Mouse (Mus musculus): ENCODE results near the gene Emp1. TPM values are rescaled to one million over a fixed set of nuclear protein-coding genes. Genes with fewer than 3 reads are reported as not detected.

Gene Emp1
- polyA plus RNA-seq, 1 experiment from 2014 or later: 28.8 TPM

DNA sequence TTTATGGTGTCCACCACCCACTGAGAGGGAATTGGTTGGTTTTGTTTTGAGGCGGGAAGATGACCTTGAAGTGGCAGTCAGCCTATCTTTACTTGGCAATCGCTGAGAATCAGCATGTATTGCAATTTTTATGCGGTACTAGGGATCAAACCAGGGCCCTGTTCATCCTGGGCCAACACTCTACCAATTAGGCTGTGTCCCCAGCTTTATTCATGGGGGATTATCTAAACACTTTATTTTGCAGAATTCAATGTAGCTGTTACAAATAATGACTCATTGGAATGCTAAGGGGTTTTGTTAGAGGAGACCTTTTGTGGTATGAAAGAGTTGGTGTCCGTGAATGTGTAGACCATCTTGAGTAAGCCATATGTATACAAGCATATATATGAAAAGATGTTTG lies 9.8 kb upstream of the Emp1 start:
- Histone ChIP-seq H3K27ac (ENCODE audit: low read length) (no peak overlapping the region), H3K4me3 (ENCODE audit: low read depth, low read length) (no peak overlapping the region), H3K9me3 (ENCODE audit: control insufficient read depth, low read depth, low read length) (no peaks in the 10 kb centered on the region), H3K4me2 (replicated peaks; ENCODE audit: low read depth, low read length) (no peak overlapping the region), H3K4me1 (ENCODE audit: control insufficient read depth, insufficient read depth, low read length) (peaks cover 8% of the 10 kb centered on the region), H3K9ac (replicated peaks; ENCODE audit: low read depth, low read length) (no peak overlapping the region), H3K27me3 (ENCODE audit: control insufficient read depth, insufficient read depth, low read length) (no peaks in the 10 kb centered on the region), H3K36me3 (ENCODE audit: control insufficient read depth, insufficient read depth, low read length) (no peaks in the 10 kb centered on the region)
- ATAC-seq (ENCODE audit: insufficient number of reproducible peaks, insufficient read depth, low FRiP score, low read depth): no peak
- 84% methylated on average over 4 of the region's 4 CpGs for WGBS

DNA sequence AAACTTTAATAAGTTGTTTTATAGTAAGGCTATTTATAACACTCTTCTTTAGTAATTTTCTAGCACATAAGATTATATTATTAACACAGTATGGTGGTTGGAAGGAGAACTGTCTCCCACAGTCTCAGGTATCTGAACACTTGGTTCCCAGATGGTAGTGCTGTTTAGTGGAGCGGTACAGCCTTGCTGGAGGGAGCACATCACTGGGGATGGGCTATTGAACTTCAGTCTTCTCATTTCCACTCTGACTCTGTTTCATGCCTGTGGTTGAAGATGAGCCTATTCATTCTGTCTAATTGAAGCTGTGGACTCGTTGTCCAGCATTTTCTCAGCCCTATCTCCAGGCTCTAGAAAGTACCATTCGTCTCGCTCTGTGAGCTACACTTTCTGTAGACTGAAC lies 7.4 kb upstream of the Emp1 start:
- ATAC-seq (ENCODE audit: insufficient number of reproducible peaks, insufficient read depth, low FRiP score, low read depth): no peak
- no peak overlapping the region for H3K4me3 ChIP-seq (ENCODE audit: low read depth, low read length)
- no peaks in the 10 kb centered on the region for H3K36me3 ChIP-seq (ENCODE audit: control insufficient read depth, insufficient read depth, low read length)
- H3K4me2 ChIP-seq (replicated peaks; ENCODE audit: low read depth, low read length): no peak overlapping the region
- H3K9me3 ChIP-seq (ENCODE audit: control insufficient read depth, low read depth, low read length): no peaks in the 10 kb centered on the region
- H3K27me3 ChIP-seq (ENCODE audit: control insufficient read depth, insufficient read depth, low read length): no peaks in the 10 kb centered on the region
- peaks cover 10% of the 10 kb centered on the region for H3K4me1 ChIP-seq (ENCODE audit: control insufficient read depth, insufficient read depth, low read length)
- 89% methylated on average over 4 of the region's 4 CpGs for WGBS
- no peak overlapping the region for H3K27ac ChIP-seq (ENCODE audit: low read length)
- H3K9ac ChIP-seq (replicated peaks; ENCODE audit: low read depth, low read length): no peak overlapping the region

DNA sequence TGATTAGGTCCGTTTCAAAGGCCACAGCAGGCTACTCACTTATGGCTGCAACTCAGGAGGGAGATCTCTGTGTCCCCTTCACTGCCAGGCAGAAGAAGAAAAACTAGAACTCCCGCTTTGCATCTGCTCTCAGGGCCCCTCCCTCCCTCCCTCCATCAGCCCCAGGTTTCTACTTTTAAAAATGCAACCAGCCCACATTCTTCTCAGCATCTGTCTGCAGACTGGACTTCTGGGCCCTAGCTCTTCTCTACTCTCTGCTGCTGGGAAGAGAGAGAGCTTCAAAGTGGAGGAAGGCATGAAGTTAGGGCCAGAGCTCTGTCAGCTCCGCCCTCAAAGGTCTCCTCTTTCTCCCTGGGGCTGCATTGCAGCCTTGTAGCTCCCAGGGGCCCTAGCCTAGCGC lies 2.0 kb upstream of the Emp1 start:
- 37% methylated on average over 4 of the region's 4 CpGs for WGBS
- Histone ChIP-seq H3K4me3 (ENCODE audit: low read depth, low read length) (no peak overlapping the region), H3K9me3 (ENCODE audit: control insufficient read depth, low read depth, low read length) (no peaks in the 10 kb centered on the region), H3K4me2 (replicated peaks; ENCODE audit: low read depth, low read length) (no peak overlapping the region), H3K4me1 (ENCODE audit: control insufficient read depth, insufficient read depth, low read length) (peaks cover 16% of the 10 kb centered on the region; the same call in 1 of the 2 replicates), H3K27ac (ENCODE audit: low read length) (no peak overlapping the region), H3K9ac (replicated peaks; ENCODE audit: low read depth, low read length) (no peak overlapping the region), H3K36me3 (ENCODE audit: control insufficient read depth, insufficient read depth, low read length) (no peaks in the 10 kb centered on the region), H3K27me3 (ENCODE audit: control insufficient read depth, insufficient read depth, low read length) (no peaks in the 10 kb centered on the region)
- no peak for ATAC-seq (ENCODE audit: insufficient number of reproducible peaks, insufficient read depth, low FRiP score, low read depth)

GRCm38 (mm10) chr6:135362098-135362458 lies 267 bp upstream of the Emp1 start:
- no peaks in the 10 kb centered on the region for H3K27me3 ChIP-seq (ENCODE audit: control insufficient read depth, insufficient read depth, low read length)
- ATAC-seq (ENCODE audit: insufficient number of reproducible peaks, insufficient read depth, low FRiP score, low read depth): 0 out of 2 replicates have a peak, but pooled peaks have one; percentile 5
- no peak overlapping the region for H3K4me3 ChIP-seq (ENCODE audit: low read depth, low read length)
- H3K27ac ChIP-seq (ENCODE audit: low read length): peak overlapping the region; percentile 91; the same call in 1 of the 2 replicates
- 60% methylated on average over 3 of the region's 3 CpGs for WGBS
- H3K9me3 ChIP-seq (ENCODE audit: control insufficient read depth, low read depth, low read length): no peaks in the 10 kb centered on the region
- no peaks in the 10 kb centered on the region for H3K36me3 ChIP-seq (ENCODE audit: control insufficient read depth, insufficient read depth, low read length)
- no peak overlapping the region for H3K9ac ChIP-seq (replicated peaks; ENCODE audit: low read depth, low read length)
- peak overlapping the region; percentile 39; the same call in 1 of the 2 replicates for H3K4me2 ChIP-seq (replicated peaks; ENCODE audit: low read depth, low read length)
- H3K4me1 ChIP-seq (ENCODE audit: control insufficient read depth, insufficient read depth, low read length): peaks cover 16% of the 10 kb centered on the region; the same call in 1 of the 2 replicates

- no peak for ATAC-seq (ENCODE audit: insufficient number of reproducible peaks, insufficient read depth, low FRiP score, low read depth)
- WGBS: 43% methylated on average over 10 of the region's 10 CpGs
- peak overlapping the region; percentile 38 for H3K4me3 ChIP-seq (ENCODE audit: low read depth, low read length)
- H3K4me2 ChIP-seq (replicated peaks; ENCODE audit: low read depth, low read length): peak overlapping the region; percentile 39
- H3K4me1 ChIP-seq (ENCODE audit: control insufficient read depth, insufficient read depth, low read length): peaks cover 20% of the 10 kb centered on the region; the same call in 1 of the 2 replicates
- H3K9ac ChIP-seq (replicated peaks; ENCODE audit: low read depth, low read length): peak overlapping the region; percentile 25
- H3K9me3 ChIP-seq (ENCODE audit: control insufficient read depth, low read depth, low read length): no peaks in the 10 kb centered on the region
- no peaks in the 10 kb centered on the region for H3K36me3 ChIP-seq (ENCODE audit: control insufficient read depth, insufficient read depth, low read length)
- H3K27ac ChIP-seq (ENCODE audit: low read length): peak overlapping the region; percentile 91
- H3K27me3 ChIP-seq (ENCODE audit: control insufficient read depth, insufficient read depth, low read length): no peaks in the 10 kb centered on the region
These were observed 1.1 kb downstream of the Emp1 start for GRCm38 (mm10) chr6:135363344-135364040.

DNA sequence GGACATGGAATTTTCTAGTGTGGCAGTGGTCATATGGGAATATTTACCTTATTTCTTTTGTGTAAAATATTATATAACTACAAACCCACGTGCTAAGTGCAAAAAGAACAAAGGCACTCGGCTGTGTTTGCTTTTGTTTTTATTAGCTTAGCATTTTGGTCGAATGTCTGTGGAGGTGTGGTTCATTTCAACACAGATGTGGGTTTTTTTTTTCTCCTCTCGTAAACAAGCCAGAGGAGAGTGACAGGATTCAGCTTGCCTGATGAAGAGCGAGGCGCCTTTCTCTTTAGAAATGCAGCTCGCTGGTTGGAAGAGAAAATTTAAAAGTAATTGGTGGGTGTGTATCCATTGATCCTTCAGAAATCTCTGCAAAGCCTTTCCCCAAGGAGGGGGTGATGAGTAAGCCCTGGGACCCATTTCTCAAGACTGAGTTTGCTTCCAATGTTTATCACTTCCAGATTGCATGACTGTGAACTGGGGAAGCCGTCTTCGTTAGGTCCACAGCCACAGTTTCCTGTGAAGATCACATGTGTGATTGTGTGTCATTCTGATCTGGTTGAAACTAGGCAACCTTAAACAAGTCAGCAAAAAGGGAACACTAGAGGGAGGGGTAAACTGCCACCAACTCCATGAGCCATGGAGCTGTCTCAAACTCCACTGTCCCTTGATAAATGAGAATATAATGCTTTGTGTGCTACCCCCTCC lies 1.8 kb downstream of the Emp1 start:
- Histone ChIP-seq H3K27me3 (ENCODE audit: control insufficient read depth, insufficient read depth, low read length) (no peaks in the 10 kb centered on the region), H3K9ac (replicated peaks; ENCODE audit: low read depth, low read length) (peak overlapping the region; percentile 25; the same call in 1 of the 2 replicates), H3K4me1 (ENCODE audit: control insufficient read depth, insufficient read depth, low read length) (peaks cover 23% of the 10 kb centered on the region; the same call in 1 of the 2 replicates), H3K36me3 (ENCODE audit: control insufficient read depth, insufficient read depth, low read length) (no peaks in the 10 kb centered on the region), H3K27ac (ENCODE audit: low read length) (peak overlapping the region; percentile 91), H3K4me2 (replicated peaks; ENCODE audit: low read depth, low read length) (peak overlapping the region; percentile 39), H3K4me3 (ENCODE audit: low read depth, low read length) (peak overlapping the region; percentile 38), H3K9me3 (ENCODE audit: control insufficient read depth, low read depth, low read length) (no peaks in the 10 kb centered on the region)
- peak; percentile 25; the same call in 1 of the 2 replicates for ATAC-seq (ENCODE audit: insufficient number of reproducible peaks, insufficient read depth, low FRiP score, low read depth)
- WGBS: 15% methylated on average over 9 of the region's 9 CpGs

- peak; percentile 76 for ATAC-seq (ENCODE audit: insufficient number of reproducible peaks, insufficient read depth, low FRiP score, low read depth)
- peak overlapping the region; percentile 91 for H3K27ac ChIP-seq (ENCODE audit: low read length)
- H3K9me3 ChIP-seq (ENCODE audit: control insufficient read depth, low read depth, low read length): no peaks in the 10 kb centered on the region
- peaks cover 28% of the 10 kb centered on the region; the same call in 1 of the 2 replicates for H3K4me1 ChIP-seq (ENCODE audit: control insufficient read depth, insufficient read depth, low read length)
- peak overlapping the region; percentile 38; the same call in 1 of the 2 replicates for H3K4me3 ChIP-seq (ENCODE audit: low read depth, low read length)
- no peaks in the 10 kb centered on the region for H3K27me3 ChIP-seq (ENCODE audit: control insufficient read depth, insufficient read depth, low read length)
- 52% methylated on average over 6 of the region's 6 CpGs for WGBS
- no peaks in the 10 kb centered on the region for H3K36me3 ChIP-seq (ENCODE audit: control insufficient read depth, insufficient read depth, low read length)
- no peak overlapping the region for H3K9ac ChIP-seq (replicated peaks; ENCODE audit: low read depth, low read length)
- peak overlapping the region; percentile 39 for H3K4me2 ChIP-seq (replicated peaks; ENCODE audit: low read depth, low read length)
These were observed 2.6 kb downstream of the Emp1 start for GRCm38 (mm10) chr6:135364891-135365301.

GRCm38 (mm10) chr6:135365614-135366013 lies 3.3 kb downstream of the Emp1 start:
- Histone ChIP-seq H3K9me3 (ENCODE audit: control insufficient read depth, low read depth, low read length) (no peaks in the 10 kb centered on the region), H3K4me3 (ENCODE audit: low read depth, low read length) (no peak overlapping the region; the same call in 1 of the 2 replicates), H3K4me2 (replicated peaks; ENCODE audit: low read depth, low read length) (peak overlapping the region; percentile 39), H3K27me3 (ENCODE audit: control insufficient read depth, insufficient read depth, low read length) (no peaks in the 10 kb centered on the region), H3K4me1 (ENCODE audit: control insufficient read depth, insufficient read depth, low read length) (peaks cover 25% of the 10 kb centered on the region; the same call in 1 of the 2 replicates), H3K9ac (replicated peaks; ENCODE audit: low read depth, low read length) (no peak overlapping the region), H3K27ac (ENCODE audit: low read length) (peak overlapping the region; percentile 91), H3K36me3 (ENCODE audit: control insufficient read depth, insufficient read depth, low read length) (no peaks in the 10 kb centered on the region)
- 50% methylated on average over 4 of the region's 4 CpGs for WGBS
- ATAC-seq (ENCODE audit: insufficient number of reproducible peaks, insufficient read depth, low FRiP score, low read depth): no peak

Measured in stomach, embryonic 14.5 days (tissue).